Mouse (Mus musculus) liver, embryonic 14.5 days (tissue): Measurements from ENCODE around the gene Mipol1. TPM values are rescaled to one million over a fixed set of nuclear protein-coding genes. Genes with fewer than 3 reads are reported as not detected.
A peak's percentile ranks its signal among the peaks of the same experiment; 100 is the strongest.

ENCODE experiments used
- ATAC-seq: fragments of 200-750 bp; cut with Nextera tagmentation; 2 replicates; pipeline ENCODE4 v1.8.0; 2017; ENCODE audit warnings: moderate number of reproducible peaks, mild to moderate bottlenecking, moderate library complexity; ENCODE audit not compliant: insufficient read depth
- DNase-seq, 3 experiments: peaks; one replicate each; pipeline ENCODE4 v3.0.0-alpha.2; 2012 to 2013; ENCODE audit warnings: low read depth in 3 of 3, low spot score in 3 of 3
- H3K27ac ChIP-seq: fragments of 300-500 bp; sonication (generic); 2 replicates; pipeline ENCODE4 v1.5.1; 2014; ENCODE audit warnings: moderate library complexity, mild to moderate bottlenecking, control low read depth, inconsistent platforms
- H3K27me3 ChIP-seq: fragments of 300-500 bp; sonication (generic); 2 replicates; pipeline ENCODE4 v1.6.1; 2014; ENCODE audit warnings: mild to moderate bottlenecking, low read length, moderate library complexity; ENCODE audit not compliant: control insufficient read depth, insufficient read depth
- H3K36me3 ChIP-seq: fragments of 300-500 bp; sonication (generic); replicated peaks from 2 replicates; pipeline ENCODE4 v1.6.1; 2014; ENCODE audit warnings: low read depth; ENCODE audit not compliant: control insufficient read depth, insufficient read depth
- H3K4me1 ChIP-seq, 2 experiments: fragments of 200-500 bp in 1 of 2; fragments of 300-500 bp in 1 of 2; sonication (generic) in 1 of 2; replicated peaks; 2 replicates each; pipeline ENCODE4 v1.6.1; 2012 to 2014; ENCODE audit warnings: antibody characterized with exemption in 1 of 2, inconsistent platforms in 1 of 2, low read length in 1 of 2; ENCODE audit not compliant: control insufficient read depth in 2 of 2, insufficient read depth in 2 of 2
- H3K4me2 ChIP-seq: fragments of 300-500 bp; sonication (generic); 2 replicates; pipeline ENCODE4 v1.6.1; 2014; ENCODE audit warnings: low read depth, mild to moderate bottlenecking, control low read depth, moderate library complexity
- H3K4me3 ChIP-seq, 2 experiments: fragments of 200-500 bp in 1 of 2; fragments of 300-500 bp in 1 of 2; sonication (generic) in 1 of 2; 2 replicates each; pipeline ENCODE4 v1.5.1; 2012 to 2014; ENCODE audit warnings: low read depth in 2 of 2, low read length in 2 of 2, mild to moderate bottlenecking in 2 of 2, control low read depth in 1 of 2, inconsistent platforms in 1 of 2, moderate library complexity in 1 of 2; ENCODE audit not compliant: insufficient read depth in 1 of 2
- H3K9ac ChIP-seq: fragments of 300-500 bp; sonication (generic); replicated peaks from 2 replicates; pipeline ENCODE4 v1.6.1; 2014; ENCODE audit warnings: mild to moderate bottlenecking, control low read depth, moderate library complexity
- H3K9me3 ChIP-seq: fragments of 300-500 bp; sonication (generic); 2 replicates; pipeline ENCODE4 v1.6.1; 2016; ENCODE audit warnings: low read length, mixed read lengths; ENCODE audit not compliant: control insufficient read depth
- CTCF ChIP-seq: IDR thresholded peaks from 2 replicates; pipeline ENCODE4 v1.5.1; 2016; ENCODE audit warnings: antibody characterized with exemption, low read depth, control low read depth
- EP300 ChIP-seq: IDR thresholded peaks from 2 replicates; pipeline ENCODE4 v1.6.1; 2016; ENCODE audit warnings: antibody characterized with exemption, low read depth
- WGBS: fragments of 180-500 bp; shearing (Covaris S2); extraction: QIAGEN DNeasy Blood & Tissue Kit; methylation state at CpG from one replicate; pipeline ENCODE4 v1.1.7; 2014; ENCODE audit not compliant: insufficient replicate concordance; 5-methylcytosine and 5-hydroxymethylcytosine counted together
- polyA plus RNA-seq, 2 experiments: library from polyadenylated mRNA; depleted of rRNA in 1 of 2; stranded (reverse) in 1 of 2; unstranded in 1 of 2; fragments of >200 nt; fragmentation: Nextera tagmentation in 1 of 2; extraction: Ambion mirVana in 1 of 2; gene quantifications; 2 replicates each; pipeline versions ENCODE4 v1.2.1 to v1.2.3; 2012 to 2014

Gene Mipol1
- polyA plus RNA-seq, 2 experiments = 1.7 to 3.5 TPM

DNA sequence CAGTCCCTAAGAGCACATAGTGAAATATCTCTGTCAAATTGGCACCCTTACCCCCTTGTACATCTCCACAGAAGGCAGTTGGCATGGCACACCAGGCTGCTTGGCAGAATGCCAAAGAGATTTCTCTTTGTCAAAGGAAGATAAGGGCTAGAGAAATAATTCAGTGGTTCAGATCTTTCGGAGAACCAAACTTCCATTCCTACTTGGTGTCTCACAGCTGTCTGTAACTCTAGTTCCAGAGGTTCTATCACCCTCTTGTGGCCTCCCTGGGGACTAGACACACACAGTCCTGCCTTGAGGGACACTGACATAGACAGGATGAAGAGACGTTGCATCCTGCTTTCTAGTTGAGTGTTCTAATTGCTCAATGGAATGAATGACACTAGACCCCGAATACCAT lies 35.6 kb upstream of the Mipol1 start:
- 5% methylated on average over 3 of the region's 3 CpGs for WGBS
- DNase-seq (peak; percentile 72 to 81 (median 75)), ATAC-seq (peak; percentile 63)
- Histone ChIP-seq H3K4me2 (peak overlapping the region; percentile 98), H3K9ac (peak overlapping the region; percentile 53), H3K27me3 (no peaks in the 10 kb centered on the region), H3K36me3 (no peaks in the 10 kb centered on the region; the same call in 1 of the 2 replicates), H3K4me3 (peak overlapping the region; percentile 46 to 91), H3K4me1 (peaks cover 16 to 19% of the 10 kb centered on the region in 2 experiments), H3K27ac (peak overlapping the region; percentile 48), H3K9me3 (no peaks in the 10 kb centered on the region)
- TF ChIP-seq CTCF = peak; percentile 90
- TF ChIP-seq EP300 = no peak

DNA sequence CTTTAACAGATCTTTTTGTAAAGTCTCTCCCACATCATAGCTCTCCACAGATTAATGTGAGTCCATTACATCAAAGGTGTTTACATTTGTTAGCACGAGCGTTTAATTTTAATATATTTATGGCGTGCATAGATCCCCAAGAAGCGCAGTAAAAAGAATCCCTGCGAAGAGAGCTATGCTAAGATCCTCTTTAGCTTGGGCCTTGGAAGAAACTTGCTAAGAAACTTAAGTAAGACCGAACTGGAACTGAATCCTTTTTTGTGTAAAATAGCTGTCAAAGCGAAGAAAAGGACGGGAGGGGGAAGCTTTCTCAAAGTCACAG lies 34.0 kb upstream of the Mipol1 start:
- H3K36me3 ChIP-seq = no peaks in the 10 kb centered on the region; the same call in 1 of the 2 replicates
- H3K4me1 ChIP-seq = peaks cover 16 to 19% of the 10 kb centered on the region in 2 experiments
- TF ChIP-seq CTCF = no peak
- no peak for TF ChIP-seq EP300
- no peaks in the 10 kb centered on the region for H3K9me3 ChIP-seq
- DNase-seq = no peak
- no peak for ATAC-seq
- H3K9ac ChIP-seq = peak overlapping the region; percentile 99
- peak overlapping the region; percentile 98 for H3K4me2 ChIP-seq
- H3K4me3 ChIP-seq = peak overlapping the region; percentile 81 to 91
- H3K27me3 ChIP-seq = no peaks in the 10 kb centered on the region
- 4% methylated on average over 8 of the region's 8 CpGs for WGBS
- H3K27ac ChIP-seq = peak overlapping the region; percentile 99

DNA sequence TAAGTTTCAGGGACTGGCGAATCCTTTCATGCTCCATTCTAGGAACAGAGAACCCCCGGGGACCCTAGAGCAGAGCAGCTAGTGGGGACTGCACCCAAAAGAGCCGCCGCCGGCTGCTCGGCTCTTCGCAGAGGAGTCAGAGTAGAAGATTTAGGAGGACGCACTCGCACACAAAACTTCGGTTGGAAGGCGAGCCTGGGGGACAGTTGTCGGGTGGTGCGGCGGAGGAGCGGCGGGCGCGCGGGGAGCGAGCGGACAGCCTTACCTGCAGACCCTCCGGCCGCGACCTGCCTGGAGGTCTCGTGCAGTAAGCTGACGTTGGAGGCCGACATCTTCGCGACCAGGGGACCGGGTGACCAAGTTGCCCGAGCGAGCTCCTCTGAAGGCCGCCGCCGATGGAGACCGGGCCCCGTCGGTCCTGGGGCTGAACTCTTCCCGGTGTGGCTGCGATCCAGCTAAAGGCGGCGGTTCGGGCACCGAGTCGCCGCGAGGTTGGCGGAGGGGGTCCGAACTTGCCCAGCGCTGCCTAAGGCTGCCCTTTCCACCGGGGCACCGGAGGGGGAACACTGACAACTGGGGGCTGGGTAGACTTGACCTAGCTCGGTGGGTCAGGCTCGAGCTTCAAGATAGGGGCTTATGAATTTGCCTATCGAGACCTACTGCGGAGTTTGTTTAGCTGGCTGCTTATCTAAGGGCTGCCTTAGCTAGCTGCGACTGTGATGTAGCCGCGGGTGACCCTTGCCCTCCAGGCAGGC lies 33.4 kb upstream of the Mipol1 start:
- Histone ChIP-seq H3K27me3 (no peaks in the 10 kb centered on the region), H3K4me1 (peaks cover 16 to 19% of the 10 kb centered on the region in 2 experiments), H3K9me3 (no peaks in the 10 kb centered on the region), H3K9ac (peak overlapping the region; percentile 99), H3K36me3 (no peaks in the 10 kb centered on the region; the same call in 1 of the 2 replicates), H3K4me3 (peak overlapping the region; percentile 81 to 91), H3K4me2 (peak overlapping the region; percentile 98), H3K27ac (peak overlapping the region; percentile 99)
- under 1% methylated on average over 59 of the region's 59 CpGs for WGBS
- peak; percentile 66 to 70 (median 66) for DNase-seq
- TF ChIP-seq EP300 = peak; percentile 68
- TF ChIP-seq CTCF = no peak
- peak; percentile 85 for ATAC-seq

DNA sequence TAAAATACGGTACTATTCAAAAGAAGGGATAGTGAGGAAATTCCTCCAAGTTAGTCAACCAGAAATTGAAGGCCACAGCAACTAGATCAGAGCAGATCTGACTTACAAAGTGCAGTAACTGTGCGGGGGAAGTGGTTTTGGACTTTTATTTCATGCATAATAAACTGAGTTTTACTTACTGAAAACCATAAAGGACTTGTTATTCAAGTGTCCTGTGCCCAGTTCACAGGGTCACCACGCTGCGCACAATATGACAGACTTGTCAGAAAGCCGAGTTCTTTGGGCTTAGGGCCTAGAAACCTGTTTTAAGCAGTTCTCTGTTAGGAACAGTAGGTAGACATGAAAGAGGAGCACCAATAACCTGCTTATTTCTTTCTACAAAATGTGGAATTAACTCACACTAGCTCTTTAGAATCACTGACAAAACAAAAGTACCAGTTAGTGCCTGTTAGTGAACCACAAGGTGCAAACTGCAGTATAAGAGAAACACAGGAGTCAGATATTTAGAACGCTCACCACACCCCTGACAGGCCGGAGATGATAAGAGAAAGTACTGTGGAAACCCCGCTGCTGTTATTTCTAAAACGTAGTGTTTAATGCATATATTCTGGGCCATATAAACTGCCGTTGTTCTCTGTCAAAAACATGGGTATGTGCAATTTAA lies 32.7 kb upstream of the Mipol1 start, which contains the start of gene Slc25a21:
Gene Slc25a21 (minus strand): TSS at position 110 of the 664 bp plus-strand sequence.
- peak; percentile 75 to 80 (median 79) for DNase-seq
- H3K9me3 ChIP-seq = no peaks in the 10 kb centered on the region
- peak within 1 kb of the TSS; percentile 99 for H3K9ac ChIP-seq
- peak within 1 kb of the TSS; percentile 98 for H3K4me2 ChIP-seq
- H3K27me3 ChIP-seq = no peaks in the 10 kb centered on the region
- ATAC-seq = peak; percentile 82
- TF ChIP-seq CTCF = no peak
- peak; percentile 85 for TF ChIP-seq EP300
- H3K27ac ChIP-seq = peak within 1 kb of the TSS; percentile 99
- peak within 1 kb of the TSS; percentile 81 to 91 for H3K4me3 ChIP-seq
- H3K4me1 ChIP-seq = peaks cover 14 to 23% of the 10 kb centered on the region in 2 experiments
- H3K36me3 ChIP-seq = no peaks in the 10 kb centered on the region
- 12% methylated on average over 10 of the region's 10 CpGs for WGBS

DNA sequence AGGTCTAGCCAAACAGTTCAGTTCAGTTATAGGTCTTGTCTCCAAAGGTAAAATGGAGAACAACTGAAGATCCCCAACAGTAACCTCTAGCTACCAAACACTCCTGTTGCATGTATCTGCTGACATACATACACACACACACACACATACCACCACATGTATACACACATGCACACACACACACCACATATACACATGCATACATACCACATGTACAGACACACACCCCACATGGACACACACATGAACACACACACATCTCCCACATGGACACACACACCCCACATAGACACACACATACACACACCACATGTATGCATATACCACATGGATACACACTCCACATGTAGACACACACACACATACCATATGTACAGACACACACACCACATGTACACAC lies 32.0 kb upstream of the Mipol1 start:
- H3K4me2 ChIP-seq = peak overlapping the region; percentile 98
- H3K9ac ChIP-seq = peak overlapping the region; percentile 62
- H3K36me3 ChIP-seq = no peaks in the 10 kb centered on the region
- H3K9me3 ChIP-seq = no peaks in the 10 kb centered on the region
- TF ChIP-seq CTCF = no peak
- no peak for TF ChIP-seq EP300
- DNase-seq (no peak), ATAC-seq (no peak)
- peak overlapping the region in 1 of 2 experiments; percentile 91; a peak in 2 of 4 replicates for H3K4me3 ChIP-seq
- H3K4me1 ChIP-seq = peaks cover 14 to 20% of the 10 kb centered on the region in 2 experiments
- no peaks in the 10 kb centered on the region for H3K27me3 ChIP-seq
- H3K27ac ChIP-seq = peak overlapping the region; percentile 99
